Mouse (Mus musculus): ENCODE results near the gene Rae1. TPM values are rescaled to one million over a fixed set of nuclear protein-coding genes. Genes with fewer than 3 reads are reported as not detected.

Rae1 gene
- polyA plus RNA-seq, 1 experiment: 119 TPM

DNA sequence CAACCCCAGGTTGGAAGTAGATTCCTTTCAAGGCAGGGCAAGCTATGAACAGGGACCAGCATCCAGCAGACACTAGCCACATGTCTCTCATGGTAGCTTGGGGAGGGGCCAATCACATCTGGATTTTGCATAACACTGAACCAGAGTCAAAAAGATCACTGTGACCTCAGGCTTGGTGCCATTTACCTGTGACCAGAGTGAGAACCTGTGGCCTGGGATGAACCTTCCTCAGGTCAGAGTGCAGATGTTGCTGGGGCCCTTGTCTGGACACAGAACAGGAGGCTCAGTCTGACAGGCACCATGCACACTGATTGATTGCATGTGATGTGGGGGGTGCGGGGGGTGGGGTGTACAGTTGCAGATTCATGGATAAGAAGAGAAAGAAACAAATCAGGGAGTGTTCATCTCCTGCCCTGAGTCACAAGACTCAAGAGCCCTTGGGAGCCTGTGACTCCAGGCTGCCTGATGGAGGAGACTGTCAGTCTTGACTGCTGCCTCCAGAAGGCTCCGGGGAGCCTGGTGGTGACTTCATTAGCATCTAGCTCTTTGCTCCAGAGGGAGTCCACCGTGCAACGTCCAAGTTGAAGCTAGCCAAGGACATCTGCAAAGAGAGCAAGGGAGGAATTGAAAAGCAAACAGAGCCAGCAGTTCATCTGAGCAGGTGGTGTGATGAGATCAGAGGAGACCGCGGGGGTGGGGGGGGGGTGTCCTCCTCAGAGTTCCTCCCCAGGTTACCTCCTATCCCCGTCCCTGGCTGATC lies 25.9 kb upstream of the Rae1 start:
- DNase-seq (ENCODE audit: low read depth): no peak

GRCm38 (mm10) chr2:172974701-172975100 lies 25.2 kb upstream of the Rae1 start:
- DNase-seq (ENCODE audit: low read depth): no peak
- TF ChIP-seq POLR2A (IDR thresholded peaks at IDR 0.05; ENCODE audit: borderline replicate concordance, extremely low read depth, insufficient read depth, insufficient read length, poor library complexity, severe bottlenecking) (no peak), CTCF (IDR thresholded peaks at IDR 0.05; ENCODE audit: borderline replicate concordance, extremely low read depth, insufficient read depth, insufficient read length) (no peak)

More for the DNA sequence above, 25.9 kb upstream of the Rae1 start:
- TF ChIP-seq POLR2A (IDR thresholded peaks at IDR 0.05; ENCODE audit: borderline replicate concordance, extremely low read depth, insufficient read depth, insufficient read length, poor library complexity, severe bottlenecking) (no peak), CTCF (IDR thresholded peaks at IDR 0.05; ENCODE audit: borderline replicate concordance, extremely low read depth, insufficient read depth, insufficient read length) (no peak)

- no peak for DNase-seq (ENCODE audit: low read depth)
- TF ChIP-seq CTCF (IDR thresholded peaks at IDR 0.05; ENCODE audit: borderline replicate concordance, extremely low read depth, insufficient read depth, insufficient read length): no peak
- TF ChIP-seq POLR2A (IDR thresholded peaks at IDR 0.05; ENCODE audit: borderline replicate concordance, extremely low read depth, insufficient read depth, insufficient read length, poor library complexity, severe bottlenecking): no peak
Observed at GRCm38 (mm10) chr2:172975159-172975558, 24.8 kb upstream of the Rae1 start.

DNA sequence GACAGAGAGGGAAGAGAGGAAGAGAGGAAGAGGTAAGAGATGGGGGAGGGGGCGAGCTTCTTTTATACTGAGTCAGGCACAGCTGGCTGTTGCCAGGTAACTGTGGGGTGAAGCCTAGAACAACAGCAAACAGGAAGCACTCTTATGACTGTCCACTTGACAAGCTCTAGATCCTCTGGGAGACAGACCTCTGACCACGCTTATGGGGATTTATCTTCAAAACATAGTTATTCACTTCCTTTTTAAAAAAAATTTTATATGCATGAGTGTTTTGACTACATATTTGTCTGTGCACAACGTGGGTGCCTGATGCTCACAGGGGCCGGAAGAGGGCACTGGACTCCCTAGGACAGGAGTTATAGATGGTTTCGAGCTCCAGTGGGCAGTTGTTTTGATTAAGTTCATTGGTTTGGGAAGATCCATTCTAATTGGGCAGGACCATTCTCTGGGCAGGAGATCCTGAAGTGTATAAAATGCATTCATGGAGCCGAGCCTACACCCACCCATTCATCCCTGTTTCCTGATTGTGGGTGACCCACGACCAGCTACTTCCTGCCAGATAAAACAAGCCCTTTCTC lies 23.2 kb upstream of the Rae1 start:
- TF ChIP-seq CTCF (IDR thresholded peaks at IDR 0.05; ENCODE audit: borderline replicate concordance, extremely low read depth, insufficient read depth, insufficient read length): no peak
- no peak for TF ChIP-seq POLR2A (IDR thresholded peaks at IDR 0.05; ENCODE audit: borderline replicate concordance, extremely low read depth, insufficient read depth, insufficient read length, poor library complexity, severe bottlenecking)
- DNase-seq (ENCODE audit: low read depth): peak; percentile 36

DNA sequence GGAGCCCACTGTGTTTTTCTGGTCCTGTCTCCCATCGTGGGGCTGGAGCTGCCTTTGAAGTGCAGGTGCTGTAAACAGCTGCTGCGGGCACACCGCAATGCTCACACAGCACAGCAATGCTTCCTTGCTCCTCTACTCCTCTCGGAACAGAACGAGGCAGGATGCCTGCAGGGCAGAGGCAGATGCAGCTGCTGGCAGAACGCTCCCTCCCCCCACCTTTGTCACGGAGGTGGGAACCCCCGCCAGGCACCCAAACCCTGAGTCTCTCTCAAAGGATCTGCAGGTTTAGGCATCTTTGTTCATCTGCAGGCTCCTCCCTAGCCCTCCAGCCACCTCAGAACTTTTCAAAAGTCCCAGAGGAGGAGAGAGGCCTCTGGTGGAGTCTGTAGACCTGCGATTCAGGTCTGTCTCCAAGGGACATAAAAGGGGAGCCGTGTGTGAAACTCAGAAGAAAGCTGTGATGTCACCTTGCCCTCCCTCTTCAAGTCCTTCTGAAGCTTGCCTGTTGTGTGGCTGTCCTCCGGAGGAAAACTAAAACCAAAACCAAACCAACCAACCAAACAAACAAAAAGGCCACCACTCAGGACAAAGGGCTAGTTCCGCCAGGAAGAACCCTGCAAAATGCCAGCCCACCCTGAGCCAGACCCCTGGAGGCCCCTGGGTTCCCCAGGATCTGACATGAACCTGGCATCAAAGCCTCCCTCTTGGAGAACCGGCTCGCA lies 22.3 kb upstream of the Rae1 start, which contains the start of gene Spo11:
Spo11 (plus strand) TSS at position 292 of the 722 bp plus-strand sequence.
- TF ChIP-seq CTCF (IDR thresholded peaks at IDR 0.05; ENCODE audit: borderline replicate concordance, extremely low read depth, insufficient read depth, insufficient read length): no peak
- TF ChIP-seq POLR2A (IDR thresholded peaks at IDR 0.05; ENCODE audit: borderline replicate concordance, extremely low read depth, insufficient read depth, insufficient read length, poor library complexity, severe bottlenecking): no peak
- peak; percentile 65 for DNase-seq (ENCODE audit: low read depth)

- DNase-seq (ENCODE audit: low read depth): peak; percentile 70
- TF ChIP-seq CTCF (IDR thresholded peaks at IDR 0.05; ENCODE audit: borderline replicate concordance, extremely low read depth, insufficient read depth, insufficient read length): no peak
- no peak for TF ChIP-seq POLR2A (IDR thresholded peaks at IDR 0.05; ENCODE audit: borderline replicate concordance, extremely low read depth, insufficient read depth, insufficient read length, poor library complexity, severe bottlenecking)
Observed at GRCm38 (mm10) chr2:172978131-172978633, 21.7 kb upstream of the Rae1 start.

GRCm38 (mm10) chr2:172979666-172980345 lies 20.1 kb upstream of the Rae1 start:
- TF ChIP-seq CTCF (IDR thresholded peaks at IDR 0.05; ENCODE audit: borderline replicate concordance, extremely low read depth, insufficient read depth, insufficient read length) (no peak), POLR2A (IDR thresholded peaks at IDR 0.05; ENCODE audit: borderline replicate concordance, extremely low read depth, insufficient read depth, insufficient read length, poor library complexity, severe bottlenecking) (no peak)
- DNase-seq (ENCODE audit: low read depth): no peak

GRCm38 (mm10) chr2:172982776-172983561 lies 16.9 kb upstream of the Rae1 start:
- TF ChIP-seq POLR2A (IDR thresholded peaks at IDR 0.05; ENCODE audit: borderline replicate concordance, extremely low read depth, insufficient read depth, insufficient read length, poor library complexity, severe bottlenecking): no peak
- no peak for TF ChIP-seq CTCF (IDR thresholded peaks at IDR 0.05; ENCODE audit: borderline replicate concordance, extremely low read depth, insufficient read depth, insufficient read length)
- no peak for DNase-seq (ENCODE audit: low read depth)

DNA sequence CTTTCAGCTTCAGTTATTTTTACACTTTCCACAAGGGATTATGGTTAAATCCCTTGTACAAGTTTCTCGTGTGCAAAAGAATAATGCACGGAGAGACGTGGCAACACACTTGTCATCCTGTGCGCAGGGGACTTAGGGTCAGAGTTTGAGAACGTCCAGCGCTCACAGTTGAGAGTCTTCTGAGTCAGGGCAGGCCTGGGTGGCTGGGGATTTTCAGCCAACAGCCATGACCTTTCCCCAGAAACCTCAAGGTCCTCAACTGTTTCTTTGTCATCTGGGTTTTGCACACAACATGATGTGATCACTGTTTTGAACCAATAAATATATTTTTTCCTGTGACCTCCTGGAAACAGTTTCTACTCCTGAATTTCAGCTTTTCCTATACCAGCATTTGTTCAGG lies 9.8 kb upstream of the Rae1 start:
- no peak for TF ChIP-seq POLR2A (IDR thresholded peaks at IDR 0.05; ENCODE audit: borderline replicate concordance, extremely low read depth, insufficient read depth, insufficient read length, poor library complexity, severe bottlenecking)
- no peak for TF ChIP-seq CTCF (IDR thresholded peaks at IDR 0.05; ENCODE audit: borderline replicate concordance, extremely low read depth, insufficient read depth, insufficient read length)
- DNase-seq (ENCODE audit: low read depth): no peak

GRCm38 (mm10) chr2:172996207-172996606 lies 3.7 kb upstream of the Rae1 start:
- TF ChIP-seq CTCF (IDR thresholded peaks at IDR 0.05; ENCODE audit: borderline replicate concordance, extremely low read depth, insufficient read depth, insufficient read length) (peak; percentile 92), POLR2A (IDR thresholded peaks at IDR 0.05; ENCODE audit: borderline replicate concordance, extremely low read depth, insufficient read depth, insufficient read length, poor library complexity, severe bottlenecking) (no peak)
- DNase-seq (ENCODE audit: low read depth): peak; percentile 87

Data from brain, embryonic 14.5 days (tissue).